Mouse (Mus musculus) stomach, postnatal 0 days (tissue): ENCODE results near the gene Ptn. TPM values are rescaled to one million over a fixed set of nuclear protein-coding genes. Genes with fewer than 3 reads are reported as not detected.
A peak's percentile ranks its signal among the peaks of the same experiment; 100 is the strongest.

Experiments
- ATAC-seq: fragments of 200-750 bp; cut with Nextera tagmentation; 2 replicates; pipeline ENCODE4 v1.8.0; 2017; ENCODE audit not compliant: low FRiP score, low TSS enrichment
- DNase-seq: peaks from one replicate; pipeline ENCODE4 v3.0.0-alpha.2; 2016; ENCODE audit warnings: low spot score
- H3K27ac ChIP-seq: fragments of 300-500 bp; sonication (generic); replicated peaks from 2 replicates; pipeline ENCODE4 v1.5.1; 2014; ENCODE audit warnings: mild to moderate bottlenecking, control low read depth
- H3K27me3 ChIP-seq: fragments of 300-500 bp; sonication (generic); 2 replicates; pipeline ENCODE4 v1.6.1; 2014; ENCODE audit warnings: low read length; ENCODE audit not compliant: control insufficient read depth, insufficient read depth
- H3K36me3 ChIP-seq: fragments of 300-500 bp; sonication (generic); 2 replicates; pipeline ENCODE4 v1.6.1; 2014; ENCODE audit warnings: low read length, mixed read lengths; ENCODE audit not compliant: control insufficient read depth, insufficient read depth
- H3K4me1 ChIP-seq: fragments of 300-500 bp; sonication (generic); replicated peaks from 2 replicates; pipeline ENCODE4 v1.6.1; 2014; ENCODE audit warnings: antibody characterized with exemption; ENCODE audit not compliant: control insufficient read depth, insufficient read depth
- H3K4me2 ChIP-seq: fragments of 300-500 bp; sonication (generic); replicated peaks from 2 replicates; pipeline ENCODE4 v1.6.1; 2014; ENCODE audit warnings: low read depth, mild to moderate bottlenecking, control low read depth, moderate library complexity
- H3K4me3 ChIP-seq: fragments of 300-500 bp; sonication (generic); 2 replicates; pipeline ENCODE4 v1.5.1; 2014; ENCODE audit warnings: low read depth, low read length, control low read depth
- H3K9ac ChIP-seq: fragments of 300-500 bp; sonication (generic); 2 replicates; pipeline ENCODE4 v1.6.1; 2014; ENCODE audit warnings: mild to moderate bottlenecking, low read length, control low read depth, mixed read lengths
- H3K9me3 ChIP-seq: fragments of 300-500 bp; sonication (generic); 2 replicates; pipeline ENCODE4 v1.6.1; 2016; ENCODE audit warnings: low read length; ENCODE audit not compliant: control insufficient read depth
- CTCF ChIP-seq: IDR thresholded peaks from 2 replicates; pipeline ENCODE4 v1.5.1; 2016; ENCODE audit warnings: antibody characterized with exemption, low read depth, mild to moderate bottlenecking, moderate library complexity
- EP300 ChIP-seq: optimal IDR thresholded peaks from 2 replicates; pipeline ENCODE3; 2016; ENCODE audit warnings: antibody characterized with exemption
- WGBS: fragments of 180-500 bp; shearing (Covaris S2); extraction: QIAGEN DNeasy Blood & Tissue Kit; methylation state at CpG from one replicate; pipeline ENCODE4 v1.1.7; 2014; 5-methylcytosine and 5-hydroxymethylcytosine counted together
- polyA plus RNA-seq: library from polyadenylated mRNA; unstranded; fragments of >200 nt; fragmentation: Nextera tagmentation; extraction: Ambion mirVana; gene quantifications from 2 replicates; pipeline ENCODE4 v1.2.1, GENCODE M21; 2015

Ptn gene
- polyA plus RNA-seq, 1 experiment from 2014 or later: 157 TPM

DNA sequence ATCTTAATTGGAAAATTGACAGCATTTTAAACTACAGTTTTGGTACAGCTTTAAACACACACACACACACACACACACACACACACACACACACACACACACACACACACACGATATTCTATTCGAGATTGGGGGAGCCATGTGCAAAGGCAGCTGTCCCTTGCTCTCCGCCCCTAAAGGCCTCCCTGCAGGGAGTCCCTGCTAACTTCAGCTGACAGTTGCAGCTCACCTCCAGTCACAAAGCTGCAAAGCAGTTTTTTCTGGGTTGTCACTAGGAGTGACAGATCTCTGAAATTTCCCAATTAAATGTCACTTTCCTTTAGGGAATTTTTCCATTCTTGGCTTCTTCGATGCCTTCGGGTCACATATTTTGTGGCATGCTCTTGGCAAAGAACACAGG is 428 bp upstream of the Ptn start:
- no peak for TF ChIP-seq EP300
- no peak for TF ChIP-seq CTCF
- DNase-seq: no peak
- Histone ChIP-seq H3K9me3 (no peaks in the 10 kb centered on the region), H3K4me2 (peak overlapping the region; percentile 69), H3K4me1 (no peaks in the 10 kb centered on the region; the same call in 1 of the 2 replicates), H3K27me3 (no peaks in the 10 kb centered on the region), H3K36me3 (no peaks in the 10 kb centered on the region), H3K27ac (peak overlapping the region; percentile 84; the same call in 1 of the 2 replicates), H3K9ac (peak overlapping the region; percentile 57; the same call in 1 of the 2 replicates), H3K4me3 (peak overlapping the region; percentile 54; the same call in 1 of the 2 replicates)
- no peak; the same call in 1 of the 2 replicates for ATAC-seq
- 31% methylated on average over 5 of the region's 5 CpGs for WGBS

DNA sequence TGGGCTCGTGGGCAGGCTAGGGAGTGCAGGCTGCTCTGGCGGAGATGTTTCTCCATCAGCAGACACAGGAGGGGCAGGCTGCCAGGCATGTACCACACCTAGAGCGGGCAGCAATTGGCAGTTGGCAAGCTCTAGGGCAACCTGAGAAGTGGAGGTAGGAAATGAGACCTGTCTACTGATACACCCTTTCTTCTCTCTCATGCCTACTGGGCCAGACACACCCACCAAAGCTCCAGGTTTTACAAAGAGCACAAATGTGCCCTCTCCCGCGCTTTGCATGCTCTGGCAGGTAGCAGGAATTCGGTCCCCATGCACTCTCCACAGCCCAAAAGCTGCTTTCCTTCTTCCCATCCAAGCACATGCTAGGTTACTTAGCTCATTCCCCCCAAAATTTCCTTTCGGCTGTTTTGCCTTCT is 701 bp downstream of the Ptn start:
- Histone ChIP-seq H3K27me3 (no peaks in the 10 kb centered on the region), H3K36me3 (no peaks in the 10 kb centered on the region), H3K27ac (peak overlapping the region; percentile 84), H3K9ac (peak overlapping the region; percentile 57), H3K4me1 (no peaks in the 10 kb centered on the region; the same call in 1 of the 2 replicates), H3K9me3 (no peaks in the 10 kb centered on the region), H3K4me2 (peak overlapping the region; percentile 69), H3K4me3 (peak overlapping the region; percentile 54)
- TF ChIP-seq EP300 (no peak), CTCF (0 out of 2 replicates have a peak, but pooled peaks have one; percentile 1)
- DNase-seq (peak; percentile 39), ATAC-seq (peak; percentile 59; the same call in 1 of the 2 replicates)
- 9% methylated on average over 7 of the region's 7 CpGs for WGBS

DNA sequence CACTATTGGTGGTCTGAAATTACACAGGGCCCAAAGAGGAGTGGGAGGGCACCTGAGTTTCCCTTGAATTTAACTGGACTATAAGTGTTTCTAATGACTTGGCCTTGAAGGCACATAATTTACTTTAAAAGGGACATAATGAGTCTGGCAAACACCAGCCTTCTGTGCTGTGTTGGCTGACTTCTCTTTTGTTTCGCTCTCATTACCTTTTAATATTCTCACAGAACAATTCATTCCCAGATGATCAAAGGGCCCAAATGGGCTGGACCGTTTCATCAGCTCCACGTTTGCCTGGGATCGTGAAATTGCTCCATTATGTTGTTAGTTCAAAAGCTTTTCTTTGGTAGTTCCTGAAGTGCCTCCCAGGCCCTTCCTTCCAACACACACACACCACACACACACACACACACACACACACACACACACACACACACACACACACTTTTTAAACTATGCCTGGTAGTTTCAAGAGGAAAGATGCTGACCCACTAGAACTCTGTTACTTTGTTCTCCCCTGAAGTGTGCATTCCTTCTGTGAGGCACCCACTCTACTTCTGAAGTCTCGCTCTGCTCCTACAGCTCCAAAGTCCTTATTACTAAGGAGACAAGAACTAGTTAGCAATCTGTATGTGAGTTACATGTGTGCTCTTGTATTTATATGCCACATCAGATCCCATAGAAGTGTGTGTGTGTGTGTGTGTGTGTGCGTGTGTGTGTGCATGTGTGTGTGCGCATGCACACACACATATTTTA is 1.5 kb downstream of the Ptn start:
- Histone ChIP-seq H3K9me3 (no peaks in the 10 kb centered on the region), H3K27me3 (no peaks in the 10 kb centered on the region), H3K4me2 (peak overlapping the region; percentile 69), H3K4me3 (peak overlapping the region; percentile 54; the same call in 1 of the 2 replicates), H3K27ac (no peak overlapping the region), H3K9ac (no peak overlapping the region), H3K4me1 (no peaks in the 10 kb centered on the region; the same call in 1 of the 2 replicates), H3K36me3 (no peaks in the 10 kb centered on the region)
- WGBS: 41% methylated on average over 7 of the region's 7 CpGs
- ATAC-seq (no peak), DNase-seq (no peak)
- TF ChIP-seq EP300: no peak
- no peak for TF ChIP-seq CTCF

DNA sequence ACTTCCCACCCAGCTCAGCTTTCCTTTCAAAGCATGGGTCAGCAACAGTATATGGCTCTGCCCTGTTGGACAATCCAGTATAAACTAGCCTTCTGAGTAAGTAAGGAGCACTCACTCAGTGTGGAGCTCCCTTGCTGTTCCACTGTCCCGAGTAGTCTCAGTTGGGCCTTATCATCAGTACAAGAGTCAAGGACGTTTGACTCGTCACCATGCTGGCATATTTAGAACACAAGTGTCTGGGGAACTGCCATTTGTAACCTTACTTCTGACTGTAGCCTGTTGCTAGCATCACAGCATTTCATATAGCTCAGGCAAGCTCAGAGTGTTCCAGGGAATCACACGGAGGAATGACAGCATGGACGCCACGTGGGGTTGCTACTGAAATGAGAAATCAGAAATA is 3.1 kb downstream of the Ptn start:
- Histone ChIP-seq H3K9me3 (no peaks in the 10 kb centered on the region), H3K27me3 (no peaks in the 10 kb centered on the region), H3K4me2 (no peak overlapping the region), H3K9ac (no peak overlapping the region), H3K27ac (no peak overlapping the region), H3K36me3 (no peaks in the 10 kb centered on the region), H3K4me3 (no peak overlapping the region), H3K4me1 (no peaks in the 10 kb centered on the region; the same call in 1 of the 2 replicates)
- 87% methylated on average over 6 of the region's 6 CpGs for WGBS
- no peak for DNase-seq
- no peak for TF ChIP-seq EP300
- ATAC-seq: no peak

DNA sequence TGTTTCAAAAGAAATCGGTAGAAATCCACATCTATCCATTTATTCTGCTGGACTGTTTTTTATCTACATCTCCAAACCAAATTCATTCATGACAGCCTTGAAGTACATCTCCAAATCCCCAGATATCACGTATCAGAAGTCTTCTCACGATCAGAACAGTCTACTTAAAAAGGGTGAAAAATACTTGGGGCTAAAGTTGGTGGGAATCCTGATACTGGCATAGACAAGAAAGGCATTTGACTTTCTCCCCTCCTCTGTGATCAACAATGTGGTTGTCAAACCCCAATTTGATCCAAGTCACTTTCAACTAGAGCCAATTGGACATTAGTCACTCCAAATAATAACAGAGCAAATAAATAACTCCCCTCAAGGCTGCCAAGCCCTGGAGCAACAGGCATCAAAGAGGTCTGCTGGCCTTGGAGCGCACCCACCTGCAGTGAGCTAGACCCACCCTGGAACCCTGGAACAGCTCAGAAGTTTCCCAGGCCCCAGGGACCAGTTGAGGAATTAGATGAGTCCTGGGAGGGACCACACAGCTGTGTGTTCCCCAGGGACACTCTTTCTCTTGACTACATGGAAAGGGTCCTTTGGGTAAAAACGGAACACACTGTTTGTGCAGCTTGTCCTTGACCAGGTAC is 9.6 kb downstream of the Ptn start:
- Histone ChIP-seq H3K4me3 (no peak overlapping the region), H3K4me1 (no peaks in the 10 kb centered on the region), H3K27ac (no peak overlapping the region), H3K9ac (no peak overlapping the region), H3K4me2 (no peak overlapping the region), H3K36me3 (no peaks in the 10 kb centered on the region), H3K9me3 (no peaks in the 10 kb centered on the region), H3K27me3 (no peaks in the 10 kb centered on the region)
- ATAC-seq (no peak), DNase-seq (no peak)
- TF ChIP-seq CTCF (no peak), EP300 (no peak)
- WGBS: 76% methylated on average over 5 of the region's 5 CpGs
